Mouse (Mus musculus): ENCODE data around the gene Ofcc1.

GRCm38 (mm10) chr13:40376773-40377172, 15.5 kb upstream of the Ofcc1 start:
- TF ChIP-seq CTCF (IDR thresholded peaks at IDR 0.05; ENCODE audit: insufficient read depth, low read length) (no peak), POLR2A (IDR thresholded peaks at IDR 0.05; ENCODE audit: borderline replicate concordance, extremely low read depth, low read depth, low read length) (no peak)
